Mouse (Mus musculus): ENCODE measurements around the gene Slc4a3.

Gene Slc4a3

DNA sequence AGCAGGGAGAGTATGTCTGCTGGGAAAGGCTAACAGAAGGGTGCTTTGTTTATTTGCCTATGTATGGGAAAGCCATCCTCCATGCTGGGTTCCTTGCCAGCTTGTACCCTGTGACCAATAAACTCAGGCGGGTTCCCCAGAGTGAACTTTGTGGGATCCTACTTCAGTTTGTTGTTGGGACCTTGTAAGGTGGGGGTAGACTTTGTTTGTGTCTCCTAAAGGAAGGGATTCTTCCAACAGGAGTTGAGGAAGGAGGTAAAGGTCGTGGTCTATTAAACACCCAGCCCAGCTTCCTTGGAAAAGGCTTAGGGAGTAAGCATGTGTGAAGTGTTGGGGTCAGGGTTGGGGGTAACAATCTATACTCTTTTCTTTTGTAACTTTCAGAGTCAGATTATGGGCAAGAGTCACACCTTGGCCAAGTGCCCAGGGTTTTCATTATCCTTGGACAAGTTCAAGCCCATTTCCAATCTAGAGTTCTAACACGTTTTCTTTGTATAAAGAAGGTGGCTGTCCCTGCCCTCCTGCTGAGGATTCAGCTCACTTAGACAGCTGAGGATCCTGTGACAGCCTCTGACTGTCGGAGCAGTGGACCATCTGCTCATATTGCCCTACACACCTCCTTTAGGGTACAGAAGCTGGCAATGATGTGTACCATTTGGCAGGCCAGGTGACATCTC, 15.3 kb downstream of the Slc4a3 start:
- no peak for DNase-seq

DNA sequence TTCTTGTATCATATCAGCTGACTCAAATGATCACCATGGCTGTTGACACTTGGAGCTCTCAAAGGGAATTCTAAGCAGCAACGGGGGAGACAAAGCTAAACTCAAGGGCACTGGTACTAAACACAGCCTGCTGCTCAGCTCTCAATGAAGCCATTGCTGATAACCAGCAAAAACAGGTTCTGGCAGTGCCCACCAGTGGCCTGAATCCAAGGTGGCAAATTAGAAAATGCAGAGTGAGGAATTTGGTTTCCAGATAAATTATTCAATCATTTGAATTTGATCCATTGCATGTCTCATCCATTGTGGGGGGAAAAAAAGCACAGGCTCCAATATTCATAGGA, 15.8 kb downstream of the Slc4a3 start:
- DNase-seq: no peak

DNA sequence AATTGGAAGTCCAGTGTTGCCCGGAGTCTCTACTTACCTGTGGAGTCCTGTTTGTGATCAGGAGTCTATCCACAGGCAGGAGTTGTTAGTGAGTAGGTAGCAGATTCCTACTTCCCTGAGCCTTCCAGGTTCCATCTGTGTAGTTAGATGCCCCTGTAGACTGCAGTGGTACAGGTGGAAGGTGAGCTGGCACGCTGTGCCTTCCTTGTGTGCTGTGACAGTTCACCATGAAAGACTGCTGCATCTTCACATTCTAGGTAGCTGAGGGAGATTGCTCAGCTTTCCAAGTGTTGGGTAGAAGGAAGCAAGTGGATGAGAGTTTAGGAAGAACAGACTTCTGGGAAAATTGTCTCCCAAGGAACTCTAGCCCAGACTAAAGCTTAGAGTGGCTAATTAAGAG, 18.0 kb downstream of the Slc4a3 start:
- no peak for DNase-seq

DNA sequence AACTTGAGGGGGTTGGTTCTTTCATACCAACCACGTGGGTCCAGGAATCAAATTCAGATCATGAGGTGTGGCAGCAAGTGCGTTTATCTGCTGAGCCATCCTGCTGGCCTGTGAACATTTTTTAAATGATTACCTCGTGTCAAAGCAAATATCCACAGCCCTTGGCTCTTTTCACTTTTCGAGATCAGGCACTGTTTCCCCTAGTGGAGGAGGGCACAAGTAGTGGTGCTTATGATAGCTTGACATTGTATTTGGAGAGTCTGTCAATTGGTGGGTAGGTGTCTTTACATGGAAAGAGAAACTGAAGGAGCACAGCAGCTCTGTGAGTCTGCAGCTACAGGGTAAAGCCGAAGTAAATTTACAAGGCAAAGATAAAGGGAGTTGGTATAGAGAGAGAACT, 18.9 kb downstream of the Slc4a3 start:
- DNase-seq: no peak

DNA sequence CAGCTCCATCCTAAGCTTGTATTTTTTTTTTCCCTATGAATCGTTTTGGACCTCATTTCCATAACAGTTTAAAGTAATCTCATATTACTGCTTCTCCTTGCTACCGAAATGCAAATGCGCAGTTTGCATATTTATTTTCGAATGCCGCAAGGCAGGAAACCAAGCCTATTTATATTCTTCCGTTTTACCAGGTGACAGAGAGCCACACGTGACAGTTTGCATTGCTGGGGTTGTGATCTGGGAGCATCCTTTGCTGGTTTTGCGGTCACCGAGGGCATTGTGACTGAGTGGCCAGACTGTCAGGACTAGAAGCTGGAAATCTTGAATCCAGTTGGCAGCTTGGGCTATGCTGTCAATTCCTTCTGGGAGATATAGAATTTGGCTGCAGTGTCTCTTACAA, 19.6 kb downstream of the Slc4a3 start:
- DNase-seq: no peak

DNA sequence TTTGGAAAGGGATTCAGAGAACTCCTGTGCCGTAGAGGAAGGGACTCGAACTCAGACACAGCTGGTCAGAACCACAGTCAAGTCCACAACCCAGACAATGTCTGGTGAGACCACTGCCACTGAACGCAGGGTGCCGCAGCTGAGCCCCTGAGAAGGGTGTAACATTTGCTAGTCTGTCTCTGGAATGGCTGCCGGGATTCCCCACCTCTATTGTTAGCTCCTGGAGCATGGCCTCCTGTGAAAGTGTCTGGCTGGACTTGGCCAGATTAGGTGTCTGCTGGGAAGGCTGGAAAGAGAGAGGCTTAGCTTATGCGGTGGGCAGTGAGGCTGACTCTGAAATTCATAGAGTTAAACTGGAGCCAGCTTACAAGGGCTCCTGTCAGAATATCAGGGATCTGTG, 24.3 kb downstream of the Slc4a3 start:
- no peak for DNase-seq

DNA sequence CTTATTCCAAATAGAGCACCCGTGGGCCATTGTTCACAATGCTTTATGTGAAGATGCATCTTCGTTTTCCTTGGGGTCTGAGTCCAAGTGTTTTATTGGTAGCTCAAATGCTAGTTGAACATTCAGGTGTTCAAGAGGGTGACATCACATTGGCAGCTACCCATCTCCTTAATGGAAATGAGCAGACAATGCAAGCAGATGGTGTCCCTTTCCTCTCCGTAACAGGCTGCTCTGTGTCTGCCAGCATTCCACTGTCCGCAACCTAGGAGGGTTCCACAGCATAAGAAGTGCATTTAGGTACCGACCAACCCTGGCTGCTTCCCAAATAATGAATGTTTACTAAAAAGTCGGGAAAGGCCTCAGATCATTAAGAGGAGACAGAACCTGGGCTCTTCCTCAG, 26.7 kb downstream of the Slc4a3 start:
- DNase-seq: no peak

DNA sequence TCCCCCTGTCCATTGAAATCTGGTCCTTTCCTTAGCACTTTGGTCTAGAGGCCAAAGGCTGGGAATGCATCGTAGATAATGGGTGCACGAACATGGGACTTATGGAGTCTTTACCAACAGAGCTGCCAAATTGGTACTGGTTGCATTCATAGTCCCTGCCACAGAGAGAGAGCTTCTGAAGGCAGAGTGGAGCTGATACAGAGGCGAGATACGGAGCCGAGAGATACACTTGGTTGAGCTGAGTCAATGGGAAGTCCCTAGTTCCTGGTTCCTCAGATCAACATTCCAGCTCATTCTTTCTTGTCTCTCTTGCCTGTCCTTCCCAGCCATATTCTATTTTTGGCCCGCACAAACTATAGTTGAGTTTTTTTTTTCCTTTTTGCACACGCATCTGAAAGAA, 27.6 kb downstream of the Slc4a3 start:
- no peak for DNase-seq

DNA sequence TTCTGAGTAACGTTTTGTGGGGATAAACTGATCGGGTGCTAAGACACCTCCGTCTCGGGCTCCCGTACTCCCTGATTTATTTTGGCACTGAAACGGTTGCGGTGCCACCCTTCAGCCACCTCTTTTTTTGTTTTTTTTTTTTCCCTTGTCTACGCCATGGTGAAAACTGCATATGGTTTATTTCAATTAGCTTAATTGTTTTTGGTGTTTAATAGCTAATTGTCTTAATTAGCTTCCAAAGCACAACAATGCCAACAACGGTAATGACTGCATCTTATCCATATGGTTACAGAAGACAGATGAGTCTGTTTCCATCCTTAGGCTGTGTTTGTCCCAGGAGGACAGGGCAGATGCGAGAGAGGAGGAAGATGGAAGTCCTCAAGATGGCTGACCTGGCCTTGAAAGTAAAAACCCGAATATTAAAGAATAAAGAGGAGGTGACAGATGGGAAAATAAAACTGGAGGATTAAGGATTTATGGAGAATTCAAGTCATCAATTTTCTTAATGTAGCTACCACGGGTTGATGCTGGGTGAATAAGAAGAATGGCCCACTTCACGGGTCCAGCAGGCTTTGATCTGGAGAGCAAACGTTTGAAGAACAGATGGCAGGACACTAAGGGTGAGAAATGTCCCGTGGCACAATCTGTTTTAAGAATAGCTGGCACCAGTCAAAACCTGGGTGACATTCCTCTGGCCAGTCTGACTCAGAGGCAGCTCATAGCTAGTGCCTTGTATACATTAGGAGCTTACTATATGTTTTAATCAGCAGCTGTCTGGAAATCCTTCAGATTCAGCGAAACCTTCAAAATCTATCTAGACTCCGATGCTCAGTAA, 28.6 kb downstream of the Slc4a3 start:
- no peak for DNase-seq

DNA sequence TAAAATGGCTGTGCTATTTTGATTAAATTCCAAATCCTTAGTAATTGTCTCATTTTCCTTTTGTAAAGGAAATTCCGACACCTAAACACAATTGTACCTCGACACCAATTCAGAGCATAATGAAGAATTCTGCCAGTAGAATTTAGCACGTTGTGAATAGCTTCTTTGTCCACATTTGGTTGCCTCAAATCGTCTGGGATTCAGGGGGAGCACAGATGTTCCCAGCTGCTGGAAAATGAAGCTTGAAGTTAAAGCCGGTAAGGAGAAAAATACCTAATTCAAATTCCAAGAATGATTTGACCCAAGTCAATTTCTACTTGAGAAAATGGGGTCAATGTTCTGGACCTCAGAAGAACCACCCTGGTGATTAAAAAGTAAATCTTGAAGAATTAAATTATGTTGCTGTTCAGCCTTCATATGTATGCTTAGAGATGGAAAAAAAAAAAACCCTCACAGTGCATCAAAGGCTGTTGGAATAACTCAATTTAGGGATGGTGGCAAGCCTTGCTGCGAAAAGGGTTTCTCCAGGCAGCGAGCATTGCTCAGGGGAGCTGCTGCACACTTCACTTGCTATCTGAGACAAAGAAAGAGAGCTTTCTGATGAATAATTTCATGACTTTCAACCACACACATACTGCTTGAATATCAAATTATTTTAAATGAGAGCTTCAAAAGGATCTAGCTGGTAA, 36.0 kb downstream of the Slc4a3 start:
- peak; percentile 33 for DNase-seq

DNA sequence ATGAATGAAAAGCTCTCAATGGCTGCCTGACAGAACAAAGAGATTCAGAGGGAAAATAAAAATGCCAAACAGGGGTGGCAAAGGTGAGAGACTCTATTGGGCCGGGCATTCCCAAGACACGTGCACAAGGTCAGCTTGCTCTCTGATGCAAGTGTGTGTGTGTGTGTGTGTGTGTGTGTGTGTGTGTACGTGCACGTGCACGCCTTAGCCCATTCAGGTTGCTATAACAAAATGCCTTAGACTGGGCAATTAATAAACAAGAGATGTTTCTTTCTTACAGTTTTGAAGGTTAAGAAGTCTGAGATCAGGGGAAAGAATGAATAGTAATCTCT, 36.5 kb downstream of the Slc4a3 start:
- no peak for DNase-seq

DNA sequence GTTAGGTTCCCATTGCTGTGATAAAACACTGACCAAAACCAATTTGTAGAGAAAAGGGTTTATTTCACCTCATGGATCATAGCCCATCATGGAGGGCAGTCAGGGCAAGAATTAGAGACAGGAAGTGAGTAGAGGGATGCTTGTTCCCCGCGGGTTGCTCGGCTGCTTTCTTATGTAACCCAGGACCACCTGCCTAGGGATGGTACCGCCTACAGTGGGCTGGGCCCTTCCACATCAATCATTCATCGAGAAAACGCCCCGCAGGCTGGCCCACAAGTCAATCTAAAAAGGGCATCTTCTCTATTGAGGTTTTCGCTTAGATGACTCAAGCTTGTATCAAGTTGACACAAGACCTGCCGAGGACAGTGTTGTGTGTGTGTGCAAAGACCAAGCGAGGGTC, 37.0 kb downstream of the Slc4a3 start:
- DNase-seq: no peak

DNA sequence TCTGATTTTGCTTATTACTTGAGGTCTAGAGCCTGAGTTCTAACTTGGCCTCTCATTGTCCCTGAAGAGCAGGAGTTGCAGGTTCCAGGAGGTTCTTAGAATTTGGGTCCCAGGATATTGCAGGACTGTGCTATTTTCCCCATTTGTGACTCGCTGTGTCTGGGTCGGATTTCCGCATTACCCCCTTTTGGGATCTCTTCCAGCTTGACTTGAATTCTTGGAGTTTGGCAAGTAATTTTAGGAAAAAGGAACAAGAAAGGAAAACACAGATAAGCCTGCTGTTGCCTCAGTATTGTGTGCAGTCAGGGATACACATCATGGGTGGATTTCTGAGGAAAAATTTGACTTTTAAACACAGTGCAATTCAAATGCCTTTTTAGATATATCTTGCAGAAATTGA, 40.7 kb downstream of the Slc4a3 start:
- no peak for DNase-seq

DNA sequence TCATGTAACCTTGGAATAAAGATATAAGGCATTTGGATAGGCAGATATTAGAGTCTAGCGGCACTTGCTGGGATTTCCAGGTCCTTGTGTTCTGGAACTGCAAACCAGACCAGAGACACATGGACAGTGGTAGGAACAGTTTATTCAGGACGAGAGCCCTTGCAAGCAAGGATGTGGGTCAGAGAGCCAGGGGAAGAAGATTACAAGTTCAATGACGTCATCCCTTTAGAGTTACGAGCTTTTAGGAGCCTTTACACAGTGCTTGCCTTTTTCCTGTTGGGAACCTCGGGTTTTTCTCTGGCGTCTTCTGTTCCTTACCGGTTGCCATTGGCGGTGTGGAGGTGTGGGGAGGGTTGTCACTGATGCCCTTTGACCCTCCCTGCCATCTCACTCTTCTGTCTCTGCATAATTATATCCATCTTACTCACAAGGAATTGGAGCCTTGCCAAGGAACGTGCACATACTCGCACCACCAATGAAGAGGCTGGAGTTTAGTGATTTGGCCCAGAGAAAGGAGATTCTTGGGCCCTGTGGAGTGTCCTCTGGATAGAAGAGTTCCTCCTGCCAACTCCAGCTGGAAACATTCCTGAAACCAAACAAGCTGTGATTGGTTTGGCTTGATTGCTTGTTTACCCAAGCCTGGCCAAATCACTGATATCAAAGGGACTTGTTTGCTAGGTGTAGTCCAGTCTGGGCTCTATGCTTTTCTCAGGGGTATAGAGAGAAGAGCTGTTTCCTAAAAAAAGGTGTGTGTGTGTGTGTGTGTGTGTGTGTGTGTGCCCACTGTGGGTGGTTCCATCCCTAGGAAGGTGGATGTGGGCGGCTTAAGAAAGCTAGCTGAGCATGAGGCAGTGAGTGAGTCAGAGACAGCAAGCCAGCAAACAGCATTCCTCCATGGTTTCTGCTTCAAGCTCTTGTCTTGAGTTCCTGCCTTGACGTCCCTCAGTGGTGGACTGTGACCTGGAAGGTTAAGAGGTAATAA, 42.0 kb downstream of the Slc4a3 start:
- no peak for DNase-seq

DNA sequence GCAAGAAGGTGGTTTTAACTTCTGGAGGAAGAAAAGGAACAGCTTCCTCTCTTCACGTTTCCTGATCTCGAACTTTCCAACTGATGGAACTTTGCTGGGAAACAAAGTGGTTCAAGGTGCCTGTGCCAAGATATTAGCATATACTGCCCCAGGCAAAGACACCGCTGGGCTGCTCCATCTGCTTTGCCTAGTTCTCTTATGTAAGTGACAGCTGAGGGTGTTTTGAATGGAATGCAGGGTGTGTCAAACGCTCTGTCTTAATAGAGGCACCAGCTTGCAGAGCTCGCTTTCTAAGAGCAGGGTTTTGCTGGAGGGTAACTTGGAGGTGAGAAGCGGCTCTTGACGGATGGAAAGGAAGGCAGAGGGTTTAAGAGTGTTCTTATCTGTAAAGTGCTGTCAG, 42.8 kb downstream of the Slc4a3 start:
- no peak for DNase-seq

DNA sequence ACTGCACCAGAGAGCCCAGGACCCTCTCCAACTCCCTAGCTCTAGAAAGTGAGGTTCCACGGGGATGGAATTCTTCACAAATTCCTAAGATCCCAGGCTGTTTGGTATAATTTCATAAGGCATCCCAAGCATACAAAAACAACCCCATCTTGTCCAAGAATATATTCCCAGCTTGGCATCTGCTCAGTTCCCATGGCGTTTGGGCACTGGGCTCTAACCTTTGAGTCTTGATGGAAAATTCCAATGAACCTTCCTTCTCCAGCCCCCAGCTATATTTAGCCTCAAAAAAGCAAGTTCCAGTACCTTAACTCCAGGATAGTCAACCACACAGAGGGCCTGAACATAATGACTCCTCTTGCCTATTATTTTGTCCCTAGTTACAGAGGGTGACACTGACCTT, 43.9 kb downstream of the Slc4a3 start:
- DNase-seq: no peak

DNA sequence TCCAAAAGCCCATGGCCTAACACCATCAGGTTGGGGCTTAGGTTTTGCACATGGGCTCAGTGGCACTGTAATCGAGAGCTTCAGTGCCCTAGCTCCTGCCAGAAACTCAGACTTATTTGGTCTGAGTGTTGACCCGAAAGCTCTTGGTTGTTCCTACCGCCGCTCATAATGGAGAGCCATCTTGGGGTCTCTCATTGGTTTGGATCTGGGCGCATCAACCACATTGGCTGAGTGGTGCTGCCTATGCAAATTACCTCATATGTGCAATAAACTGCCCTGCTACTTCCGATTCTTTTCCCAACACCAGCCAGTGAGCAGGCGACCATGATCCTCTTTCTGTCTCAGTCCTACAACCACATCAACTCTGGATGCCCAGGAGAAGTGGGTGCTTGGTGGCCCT, 47.9 kb downstream of the Slc4a3 start:
- no peak for DNase-seq

DNA sequence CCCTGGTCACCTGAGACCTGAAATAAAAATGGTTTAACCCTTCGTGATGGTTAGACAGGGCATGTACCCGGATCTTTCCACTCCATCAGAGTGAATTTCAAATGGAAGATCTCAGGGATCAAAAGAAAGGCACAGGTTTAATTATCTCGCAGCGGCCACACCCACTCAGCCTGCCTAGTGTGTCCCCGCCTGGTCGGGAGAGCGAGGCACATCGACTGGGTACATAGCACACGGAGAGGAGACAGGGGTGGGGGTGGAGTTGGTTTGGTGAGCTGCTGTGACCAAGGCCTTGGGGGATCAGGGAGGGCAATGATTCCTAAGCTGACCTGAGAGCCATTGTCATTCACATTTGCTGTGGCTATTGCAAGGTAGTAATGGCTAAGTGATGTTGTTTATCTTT, 48.8 kb downstream of the Slc4a3 start:
- no peak for DNase-seq

DNA sequence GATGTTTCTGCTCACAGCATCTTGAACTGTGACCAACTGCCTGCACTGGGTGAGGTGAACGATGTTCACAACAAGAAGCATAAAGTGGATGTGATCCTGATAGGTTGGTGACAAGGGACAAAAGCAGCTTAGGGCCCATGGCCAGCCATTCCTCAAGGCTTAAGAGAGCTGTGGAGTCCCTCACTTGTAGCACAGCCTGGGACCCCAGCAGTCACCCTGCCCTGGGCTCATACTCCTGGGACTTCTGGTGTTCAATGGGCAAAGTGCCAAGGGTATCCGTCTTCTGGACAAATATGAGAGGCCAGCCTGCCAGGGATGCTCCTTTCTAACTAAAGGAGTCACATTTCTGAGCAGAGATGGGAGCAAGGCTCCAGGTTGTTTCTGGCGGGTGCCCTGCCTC, 49.9 kb downstream of the Slc4a3 start:
- no peak for DNase-seq

DNA sequence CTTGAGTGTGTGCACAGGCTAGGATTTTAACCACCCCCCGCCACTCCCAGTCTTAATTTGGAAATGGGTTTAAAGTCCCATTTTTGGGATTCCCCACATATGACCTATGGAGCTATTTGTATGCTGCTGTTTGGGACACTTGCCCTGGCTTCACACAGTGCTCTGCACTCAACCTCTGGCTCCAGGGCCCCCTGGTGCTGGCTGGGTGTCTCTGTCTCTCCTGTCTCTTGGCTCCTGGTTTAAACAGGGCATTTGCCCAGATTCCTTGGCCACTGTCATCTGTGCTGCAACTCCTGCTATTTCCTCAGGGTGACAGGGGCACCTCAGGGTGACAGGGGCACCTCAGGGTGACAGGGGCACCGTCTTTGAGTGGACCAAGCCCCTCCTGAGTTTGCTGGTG, 50.8 kb downstream of the Slc4a3 start:
- no peak for DNase-seq

DNA sequence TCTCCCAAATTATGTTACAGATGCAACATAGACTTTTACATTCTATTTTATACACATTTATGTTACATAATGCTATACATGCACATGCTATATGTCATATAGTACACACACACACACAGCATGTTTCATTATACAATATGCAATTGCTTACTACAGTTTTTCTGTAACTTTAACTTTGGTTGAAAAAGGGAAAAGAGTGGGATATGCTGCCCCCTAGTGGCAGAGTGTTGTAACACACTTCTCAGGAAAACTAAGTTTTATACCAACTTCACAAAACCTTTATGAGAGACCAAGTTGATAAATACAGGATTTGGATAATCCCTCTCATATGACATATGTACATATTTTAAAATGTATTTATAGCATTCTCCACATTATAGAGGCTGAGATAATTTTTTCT, 51.6 kb downstream of the Slc4a3 start:
- DNase-seq: peak; percentile 53

DNA sequence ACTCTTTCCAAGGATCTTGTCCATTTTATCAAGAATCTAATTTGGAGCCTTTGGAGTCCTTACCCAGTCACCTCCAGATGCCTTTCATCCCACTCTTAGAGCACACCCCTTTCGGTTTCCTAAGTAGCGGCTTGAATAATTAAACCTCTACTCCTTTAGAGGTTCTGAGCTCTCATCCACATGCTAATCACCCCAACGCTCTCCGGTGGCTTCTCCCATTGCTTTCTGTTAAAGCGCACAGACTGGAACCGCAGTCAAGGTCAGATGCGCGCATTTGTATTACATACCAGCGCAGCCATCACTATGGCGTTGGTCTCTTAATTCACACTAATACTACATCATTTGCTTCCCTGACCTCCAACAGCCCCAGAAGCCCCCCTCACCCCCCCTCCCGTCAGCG, 55.7 kb downstream of the Slc4a3 start:
- no peak for DNase-seq

DNA sequence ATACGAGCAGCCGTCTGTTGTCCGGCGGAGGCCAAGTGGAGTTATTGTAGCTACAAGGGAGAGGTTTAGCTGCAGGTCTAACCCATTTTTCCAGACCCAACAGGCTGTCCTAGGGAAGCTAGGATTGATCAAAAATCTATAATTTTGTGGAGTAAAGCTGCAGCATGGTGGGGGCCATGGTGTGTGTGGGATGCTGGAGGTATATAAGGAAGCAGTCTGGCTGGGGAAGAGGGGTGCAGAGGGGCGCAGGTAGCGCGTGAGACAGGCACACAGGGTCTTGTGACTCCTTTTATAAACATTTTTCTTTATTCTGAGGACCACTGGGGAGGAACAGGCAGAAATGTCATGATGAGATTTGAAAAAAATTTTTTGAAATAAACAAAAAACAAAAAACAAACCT, 57.5 kb downstream of the Slc4a3 start:
- no peak for DNase-seq
